Mouse (Mus musculus): ENCODE data around the gene Mink1. TPM values are rescaled to one million over a fixed set of nuclear protein-coding genes. Genes with fewer than 3 reads are reported as not detected.
A peak's percentile ranks its signal among the peaks of the same experiment; 100 is the strongest.

Gene Mink1
- polyA plus RNA-seq, 1 experiment from 2014 or later: 21.2 TPM

DNA sequence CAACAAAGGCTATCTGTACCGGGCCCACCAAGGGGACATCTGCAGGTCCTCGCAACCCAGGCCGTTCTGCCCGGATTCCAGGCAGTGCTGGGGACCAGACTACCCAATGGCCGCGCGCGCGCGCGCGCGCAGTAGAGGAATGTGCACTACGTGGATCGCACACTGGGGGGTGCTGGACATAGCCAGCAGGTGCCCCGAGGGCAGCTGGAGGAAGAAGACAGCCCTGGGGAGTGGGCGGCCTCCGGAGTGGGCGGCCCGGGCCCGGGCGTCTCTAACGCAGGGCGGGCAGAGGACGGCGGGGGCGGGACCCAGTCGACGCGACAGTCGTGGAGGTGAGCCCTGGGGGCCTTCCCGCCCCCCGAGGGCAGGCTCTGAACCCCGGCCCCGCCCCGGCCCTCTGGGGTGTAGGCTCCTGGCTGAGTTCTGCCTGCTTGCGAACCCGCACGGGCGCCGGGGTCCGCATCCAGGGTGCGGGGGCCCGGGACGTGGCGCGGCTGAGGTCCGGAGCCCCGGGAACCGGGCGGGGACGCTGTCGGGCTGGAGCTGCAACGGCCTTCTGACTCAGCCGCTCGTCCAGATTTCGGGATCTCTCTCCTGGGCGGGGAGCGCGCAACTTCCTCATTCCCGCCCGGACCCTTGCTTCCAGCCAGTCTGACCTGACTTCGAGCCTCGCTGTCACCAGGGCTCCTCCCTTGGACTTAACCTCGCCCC is 22.6 kb upstream of the Mink1 start, which contains the start of gene Pld2:
Gene Pld2 (plus strand): TSS at position 188 of the 711 bp plus-strand sequence.
- H3K4me1 ChIP-seq (ENCODE audit: control insufficient read depth, insufficient read depth, low read length): no peaks in the 10 kb centered on the region
- no peaks in the 10 kb centered on the region for H3K9me3 ChIP-seq (ENCODE audit: control insufficient read depth, low read length)
- WGBS: under 1% methylated on average over 59 of the region's 65 CpGs
- H3K36me3 ChIP-seq (ENCODE audit: control insufficient read depth, insufficient read depth, low read length): no peaks in the 10 kb centered on the region
- DNase-seq (ENCODE audit: low spot score): peak; percentile 89
- peak within 1 kb of the TSS; percentile 63 for H3K9ac ChIP-seq (ENCODE audit: low read length)
- H3K27me3 ChIP-seq (ENCODE audit: control insufficient read depth, insufficient read depth, low read length): peaks cover 21% of the 10 kb centered on the region
- H3K4me2 ChIP-seq (ENCODE audit: low read depth, severe bottlenecking): peak within 1 kb of the TSS; percentile 84
- peak within 1 kb of the TSS; percentile 57 for H3K4me3 ChIP-seq (ENCODE audit: low read depth, low read length)
- ATAC-seq (ENCODE audit: insufficient number of reproducible peaks, low FRiP score, low TSS enrichment, low read depth): peak; percentile 89
- H3K27ac ChIP-seq (replicated peaks; ENCODE audit: low read depth, low read length): 0 out of 2 replicates have a peak within 1 kb of the TSS, but pooled peaks have one; percentile 6

DNA sequence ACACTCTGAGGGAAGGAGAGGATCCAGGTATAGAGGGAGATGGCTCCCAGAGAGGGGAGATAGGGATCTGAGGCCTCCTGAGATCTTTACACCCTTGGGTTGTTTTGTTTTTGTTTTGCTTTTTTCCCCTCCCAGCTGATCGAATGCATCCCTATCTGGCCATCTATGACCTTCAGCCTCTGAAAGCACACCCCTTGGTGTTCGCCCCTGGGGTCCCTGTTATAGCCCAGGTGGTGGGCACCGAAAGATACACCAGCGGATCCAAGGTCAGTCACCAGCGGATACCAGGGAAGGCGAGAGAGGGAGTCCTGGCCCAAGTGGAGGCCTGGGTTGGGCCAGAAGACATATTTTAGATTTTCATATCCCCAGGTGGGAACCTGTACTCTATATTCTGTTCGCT is 21.8 kb upstream of the Mink1 start:
- DNase-seq (ENCODE audit: low spot score) (no peak), ATAC-seq (ENCODE audit: insufficient number of reproducible peaks, low FRiP score, low TSS enrichment, low read depth) (no peak)
- no peak overlapping the region; the same call in 1 of the 2 replicates for H3K4me3 ChIP-seq (ENCODE audit: low read depth, low read length)
- H3K27me3 ChIP-seq (ENCODE audit: control insufficient read depth, insufficient read depth, low read length): peaks cover 21% of the 10 kb centered on the region
- H3K9me3 ChIP-seq (ENCODE audit: control insufficient read depth, low read length): no peaks in the 10 kb centered on the region
- peak overlapping the region; percentile 84; the same call in 1 of the 2 replicates for H3K4me2 ChIP-seq (ENCODE audit: low read depth, severe bottlenecking)
- no peak overlapping the region for H3K27ac ChIP-seq (replicated peaks; ENCODE audit: low read depth, low read length)
- H3K36me3 ChIP-seq (ENCODE audit: control insufficient read depth, insufficient read depth, low read length): no peaks in the 10 kb centered on the region
- no peaks in the 10 kb centered on the region for H3K4me1 ChIP-seq (ENCODE audit: control insufficient read depth, insufficient read depth, low read length)
- WGBS: 89% methylated on average over 7 of the region's 7 CpGs
- no peak overlapping the region; the same call in 1 of the 2 replicates for H3K9ac ChIP-seq (ENCODE audit: low read length)

DNA sequence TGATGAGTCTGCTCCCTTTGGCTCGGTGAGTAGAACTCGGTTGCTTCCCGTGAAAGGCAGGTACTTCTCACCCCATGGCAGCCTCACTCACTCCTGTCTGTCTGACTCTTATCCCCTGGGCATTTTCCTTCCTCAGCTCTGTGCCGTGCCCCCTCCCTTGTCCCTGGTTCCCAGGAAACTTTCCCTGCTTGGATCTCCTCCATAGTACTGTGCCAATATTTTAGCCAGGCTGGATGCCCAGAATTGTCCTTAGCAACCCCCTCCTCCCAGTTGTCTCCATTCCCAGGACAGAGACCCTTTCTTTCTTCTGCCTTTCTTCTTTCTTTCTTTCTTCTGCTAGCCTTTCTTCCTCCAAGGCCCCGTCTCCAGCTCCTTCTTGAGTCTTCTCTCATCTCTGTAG is 21.3 kb upstream of the Mink1 start:
- 79% methylated on average over 5 of the region's 5 CpGs for WGBS
- DNase-seq (ENCODE audit: low spot score) (no peak), ATAC-seq (ENCODE audit: insufficient number of reproducible peaks, low FRiP score, low TSS enrichment, low read depth) (no peak)
- H3K27ac ChIP-seq (replicated peaks; ENCODE audit: low read depth, low read length): no peak overlapping the region
- no peak overlapping the region for H3K4me2 ChIP-seq (ENCODE audit: low read depth, severe bottlenecking)
- H3K36me3 ChIP-seq (ENCODE audit: control insufficient read depth, insufficient read depth, low read length): no peaks in the 10 kb centered on the region
- H3K27me3 ChIP-seq (ENCODE audit: control insufficient read depth, insufficient read depth, low read length): peaks cover 21% of the 10 kb centered on the region
- H3K9me3 ChIP-seq (ENCODE audit: control insufficient read depth, low read length): no peaks in the 10 kb centered on the region
- no peak overlapping the region for H3K9ac ChIP-seq (ENCODE audit: low read length)
- no peak overlapping the region for H3K4me3 ChIP-seq (ENCODE audit: low read depth, low read length)
- no peaks in the 10 kb centered on the region for H3K4me1 ChIP-seq (ENCODE audit: control insufficient read depth, insufficient read depth, low read length)

DNA sequence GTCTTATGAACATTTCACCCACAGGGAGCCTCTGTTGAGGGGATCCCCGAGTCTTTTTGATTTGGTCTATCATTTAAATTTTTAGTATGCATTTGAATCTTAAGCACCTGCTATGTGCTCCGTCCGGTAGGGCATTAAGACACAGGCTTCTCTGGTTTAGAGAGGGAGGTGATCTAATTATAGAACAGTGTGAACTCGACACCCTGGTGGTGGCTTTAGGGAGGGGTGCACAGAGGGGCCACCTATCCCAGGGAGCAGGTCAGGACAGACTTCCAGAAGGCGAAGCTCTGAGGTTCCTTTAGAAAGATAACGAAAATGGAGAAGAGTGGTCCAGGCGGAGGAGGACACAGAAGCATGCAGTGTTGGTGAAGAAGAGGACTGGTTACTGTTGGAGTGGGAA is 18.2 kb upstream of the Mink1 start:
- no peak for ATAC-seq (ENCODE audit: insufficient number of reproducible peaks, low FRiP score, low TSS enrichment, low read depth)
- Histone ChIP-seq H3K27ac (replicated peaks; ENCODE audit: low read depth, low read length) (no peak overlapping the region), H3K4me2 (ENCODE audit: low read depth, severe bottlenecking) (no peak overlapping the region), H3K4me1 (ENCODE audit: control insufficient read depth, insufficient read depth, low read length) (no peaks in the 10 kb centered on the region), H3K9me3 (ENCODE audit: control insufficient read depth, low read length) (no peaks in the 10 kb centered on the region), H3K4me3 (ENCODE audit: low read depth, low read length) (no peak overlapping the region), H3K9ac (ENCODE audit: low read length) (no peak overlapping the region), H3K27me3 (ENCODE audit: control insufficient read depth, insufficient read depth, low read length) (peaks cover 18% of the 10 kb centered on the region), H3K36me3 (ENCODE audit: control insufficient read depth, insufficient read depth, low read length) (no peaks in the 10 kb centered on the region)
- DNase-seq (ENCODE audit: low spot score): no peak
- 71% methylated on average over 7 of the region's 7 CpGs for WGBS

DNA sequence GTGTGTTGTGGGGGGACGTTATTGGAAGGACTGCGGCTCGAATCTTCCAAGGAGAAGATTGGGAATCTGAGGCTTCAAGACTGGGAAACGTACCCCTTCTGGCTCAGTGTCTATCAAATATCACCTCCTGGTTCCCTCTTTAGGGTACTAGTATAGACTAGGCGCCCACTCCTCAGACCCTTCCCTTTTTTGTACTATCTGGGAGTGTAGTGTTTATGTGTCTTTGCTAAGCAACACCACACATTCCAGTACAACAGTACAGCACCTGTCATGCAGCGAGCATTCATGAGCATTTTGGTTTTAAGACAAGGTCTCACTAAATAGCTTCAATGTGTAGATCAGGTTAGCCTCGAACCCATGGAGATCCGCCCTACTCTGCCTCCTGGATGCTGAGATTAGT is 11.2 kb upstream of the Mink1 start:
- Histone ChIP-seq H3K4me1 (ENCODE audit: control insufficient read depth, insufficient read depth, low read length) (no peaks in the 10 kb centered on the region), H3K4me2 (ENCODE audit: low read depth, severe bottlenecking) (no peak overlapping the region), H3K9ac (ENCODE audit: low read length) (no peak overlapping the region), H3K9me3 (ENCODE audit: control insufficient read depth, low read length) (no peaks in the 10 kb centered on the region), H3K4me3 (ENCODE audit: low read depth, low read length) (no peak overlapping the region), H3K27me3 (ENCODE audit: control insufficient read depth, insufficient read depth, low read length) (no peaks in the 10 kb centered on the region), H3K27ac (replicated peaks; ENCODE audit: low read depth, low read length) (no peak overlapping the region), H3K36me3 (ENCODE audit: control insufficient read depth, insufficient read depth, low read length) (no peaks in the 10 kb centered on the region)
- DNase-seq (ENCODE audit: low spot score) (no peak), ATAC-seq (ENCODE audit: insufficient number of reproducible peaks, low FRiP score, low TSS enrichment, low read depth) (no peak)
- 91% methylated on average over 8 of the region's 8 CpGs for WGBS

DNA sequence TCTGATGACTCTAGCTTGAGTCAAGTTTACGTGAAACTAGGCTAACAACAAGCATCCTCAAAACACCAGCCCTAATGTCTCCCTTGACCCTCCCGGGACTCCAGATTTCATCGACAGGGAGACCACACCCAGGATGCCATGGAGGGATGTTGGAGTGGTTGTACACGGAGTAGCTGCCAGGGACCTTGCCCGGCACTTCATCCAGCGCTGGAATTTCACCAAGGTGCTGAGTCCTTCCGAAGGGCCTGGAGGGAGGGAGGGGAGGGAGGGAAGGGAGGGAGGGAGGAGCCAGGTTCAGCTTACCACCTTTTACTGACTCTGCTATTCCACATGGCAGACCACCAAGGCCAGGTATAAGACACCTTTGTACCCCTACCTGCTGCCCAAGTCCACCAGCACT is 8.7 kb upstream of the Mink1 start:
- no peaks in the 10 kb centered on the region for H3K36me3 ChIP-seq (ENCODE audit: control insufficient read depth, insufficient read depth, low read length)
- H3K4me1 ChIP-seq (ENCODE audit: control insufficient read depth, insufficient read depth, low read length): no peaks in the 10 kb centered on the region
- no peaks in the 10 kb centered on the region for H3K27me3 ChIP-seq (ENCODE audit: control insufficient read depth, insufficient read depth, low read length)
- ATAC-seq (ENCODE audit: insufficient number of reproducible peaks, low FRiP score, low TSS enrichment, low read depth): no peak
- H3K9me3 ChIP-seq (ENCODE audit: control insufficient read depth, low read length): no peaks in the 10 kb centered on the region
- H3K27ac ChIP-seq (replicated peaks; ENCODE audit: low read depth, low read length): no peak overlapping the region
- no peak overlapping the region for H3K4me3 ChIP-seq (ENCODE audit: low read depth, low read length)
- WGBS: 20% methylated on average over 7 of the region's 7 CpGs
- no peak overlapping the region for H3K9ac ChIP-seq (ENCODE audit: low read length)
- H3K4me2 ChIP-seq (ENCODE audit: low read depth, severe bottlenecking): no peak overlapping the region
- no peak for DNase-seq (ENCODE audit: low spot score)

DNA sequence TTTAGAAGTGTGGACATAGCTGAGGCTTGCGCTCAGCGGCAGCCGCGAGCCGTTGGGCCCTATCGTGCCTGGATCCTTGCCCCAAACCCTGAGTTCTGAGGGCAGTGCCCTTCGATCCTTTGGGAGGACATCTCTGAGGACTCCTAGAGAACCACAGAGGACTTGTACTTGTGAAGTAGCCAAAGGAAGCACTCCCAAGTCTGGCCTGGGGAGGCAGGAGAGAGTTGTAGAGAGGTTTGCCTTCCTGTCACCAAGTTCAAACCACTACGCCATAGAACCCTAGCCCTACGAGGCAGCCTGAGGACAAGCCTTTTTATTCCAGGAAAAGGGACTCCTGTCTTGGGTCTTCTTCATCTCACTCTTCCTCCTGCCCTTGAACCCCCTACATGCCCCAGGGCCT is 5.1 kb upstream of the Mink1 start:
- DNase-seq (ENCODE audit: low spot score): no peak
- Histone ChIP-seq H3K4me2 (ENCODE audit: low read depth, severe bottlenecking) (no peak overlapping the region), H3K4me3 (ENCODE audit: low read depth, low read length) (no peak overlapping the region), H3K27ac (replicated peaks; ENCODE audit: low read depth, low read length) (no peak overlapping the region), H3K4me1 (ENCODE audit: control insufficient read depth, insufficient read depth, low read length) (no peaks in the 10 kb centered on the region; the same call in 1 of the 2 replicates), H3K27me3 (ENCODE audit: control insufficient read depth, insufficient read depth, low read length) (no peaks in the 10 kb centered on the region), H3K36me3 (ENCODE audit: control insufficient read depth, insufficient read depth, low read length) (no peaks in the 10 kb centered on the region), H3K9me3 (ENCODE audit: control insufficient read depth, low read length) (no peaks in the 10 kb centered on the region), H3K9ac (ENCODE audit: low read length) (no peak overlapping the region)
- WGBS: 91% methylated on average over 9 of the region's 9 CpGs
- ATAC-seq (ENCODE audit: insufficient number of reproducible peaks, low FRiP score, low TSS enrichment, low read depth): no peak

DNA sequence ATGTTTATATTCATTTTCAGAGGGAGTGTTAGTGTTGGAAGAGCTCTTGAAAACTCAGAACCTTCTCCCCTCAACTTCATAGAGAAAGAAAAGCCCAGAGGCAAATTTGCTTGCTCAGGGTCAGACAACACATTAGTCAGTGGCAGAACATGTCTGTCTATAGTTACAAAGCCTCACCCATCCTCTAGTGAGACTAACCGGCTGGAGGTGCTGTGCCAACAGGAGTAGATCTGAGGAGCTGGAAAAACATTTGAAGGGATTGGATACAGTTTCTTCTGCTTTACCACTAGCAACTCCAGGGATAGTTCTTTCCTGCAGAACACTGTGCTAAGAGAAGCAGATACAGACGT is 769 bp upstream of the Mink1 start:
- peaks cover 27% of the 10 kb centered on the region for H3K4me1 ChIP-seq (ENCODE audit: control insufficient read depth, insufficient read depth, low read length)
- 0 out of 2 replicates have a peak, but pooled peaks have one; percentile 7 for ATAC-seq (ENCODE audit: insufficient number of reproducible peaks, low FRiP score, low TSS enrichment, low read depth)
- H3K36me3 ChIP-seq (ENCODE audit: control insufficient read depth, insufficient read depth, low read length): no peaks in the 10 kb centered on the region
- peak overlapping the region; percentile 87 for H3K4me2 ChIP-seq (ENCODE audit: low read depth, severe bottlenecking)
- no peaks in the 10 kb centered on the region for H3K27me3 ChIP-seq (ENCODE audit: control insufficient read depth, insufficient read depth, low read length)
- peak overlapping the region; percentile 85; the same call in 1 of the 2 replicates for H3K9ac ChIP-seq (ENCODE audit: low read length)
- peak overlapping the region; percentile 89; the same call in 1 of the 2 replicates for H3K27ac ChIP-seq (replicated peaks; ENCODE audit: low read depth, low read length)
- H3K4me3 ChIP-seq (ENCODE audit: low read depth, low read length): peak overlapping the region; percentile 93
- 3% methylated on average over 2 of the region's 2 CpGs for WGBS
- no peak for DNase-seq (ENCODE audit: low spot score)
- no peaks in the 10 kb centered on the region for H3K9me3 ChIP-seq (ENCODE audit: control insufficient read depth, low read length)

All from limb, embryonic 11.5 days (tissue).